Mouse (Mus musculus) thymus, adult 18-20 months (tissue): ENCODE measurements around the gene Tspan18.

Experiments used
- DNase-seq, 2 experiments: peaks; one replicate each; pipeline ENCODE4 v3.0.0; 2022; ENCODE audit warnings: mixed read lengths in 2 of 2

The Tspan18 gene

DNA sequence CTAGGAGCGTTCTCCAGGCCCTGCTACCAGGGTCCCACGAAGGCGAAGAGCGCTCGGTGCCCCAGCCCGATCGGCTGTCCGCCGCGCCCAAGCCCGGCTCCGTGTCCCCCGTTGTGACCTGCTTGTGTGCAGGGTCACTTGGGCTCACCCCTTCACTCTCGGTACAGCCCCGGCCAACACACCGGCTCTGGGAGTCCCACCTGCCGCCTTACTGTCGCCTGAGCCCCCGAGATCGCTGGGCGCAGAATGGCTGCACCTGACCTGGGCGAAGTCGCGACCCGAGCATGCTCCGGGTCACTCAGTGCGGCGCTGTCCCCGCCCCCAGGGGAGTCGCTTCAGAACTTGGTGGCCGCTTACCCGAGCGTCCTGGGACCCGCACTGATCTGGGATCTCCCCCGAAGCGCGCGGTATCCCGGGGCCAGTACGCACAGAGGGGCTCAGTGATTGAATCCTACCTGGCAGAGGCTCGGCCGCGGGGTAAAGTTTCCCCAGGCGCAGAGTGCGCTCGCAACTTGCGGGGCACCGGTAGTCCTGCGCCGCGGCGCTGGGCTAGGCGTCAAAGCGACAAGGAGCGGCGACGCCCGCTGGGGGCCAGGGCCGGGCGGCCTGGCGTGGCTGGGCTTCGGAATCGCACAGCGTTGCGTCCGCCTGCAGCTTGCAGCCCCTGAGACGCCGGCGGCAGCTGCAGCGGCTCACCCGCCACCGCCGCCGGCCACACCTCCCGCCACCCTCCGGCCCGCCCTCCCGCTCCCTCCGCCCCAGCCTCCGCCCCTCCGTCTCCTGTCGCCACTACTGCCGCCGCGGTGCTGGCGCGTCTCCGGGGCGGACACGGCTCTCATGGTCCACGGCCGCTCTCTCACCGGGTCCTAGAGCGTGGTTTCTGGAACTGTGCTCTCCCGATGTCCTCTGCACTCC lies at the start of gene Tspan18:
Tspan18 (minus strand) TSS at position 689 of the 915 bp plus-strand sequence.
- DNase-seq = peak; percentile 8 to 12

DNA sequence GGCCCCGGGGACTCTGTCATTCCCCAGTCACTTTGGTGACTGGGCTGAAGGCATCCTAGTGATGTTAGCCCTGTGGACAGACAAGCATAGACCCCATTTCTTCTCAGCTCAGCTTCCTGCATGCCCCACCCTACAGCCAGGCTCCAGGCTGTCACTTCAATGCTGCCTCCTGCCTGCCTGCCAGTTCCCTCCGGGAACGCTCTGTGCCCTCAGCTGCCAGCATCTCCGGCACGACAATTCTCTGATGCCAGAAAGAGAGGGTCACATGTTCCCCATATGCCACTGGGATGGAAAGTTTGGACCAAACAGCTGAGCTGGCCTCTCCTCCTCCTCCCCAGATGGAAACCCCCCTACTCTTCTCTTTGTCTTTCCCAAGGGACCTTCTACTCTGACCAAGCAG lies 49.5 kb upstream of the Tspan18 start:
- DNase-seq = no peak

DNA sequence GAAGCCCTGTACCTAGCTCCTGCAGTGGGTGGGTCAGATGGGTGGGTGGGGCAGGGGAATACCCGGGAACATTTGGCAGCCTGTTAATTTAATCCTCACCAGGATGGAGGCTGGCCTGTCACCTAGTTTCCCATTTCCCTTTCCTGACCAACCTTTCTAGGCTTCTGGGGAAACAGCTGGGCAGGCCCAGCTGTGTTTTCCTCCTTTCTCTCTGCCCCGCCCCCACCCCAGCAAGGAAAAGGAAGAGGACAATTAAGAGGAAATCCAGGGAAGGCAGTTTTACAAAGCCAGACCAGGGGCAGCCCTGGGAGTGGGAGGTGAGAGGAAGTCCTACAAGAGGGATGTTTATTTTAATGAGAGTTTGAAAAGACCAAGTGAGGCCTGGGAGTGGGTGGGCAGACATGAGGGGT lies 46.4 kb upstream of the Tspan18 start:
- no peak for DNase-seq

DNA sequence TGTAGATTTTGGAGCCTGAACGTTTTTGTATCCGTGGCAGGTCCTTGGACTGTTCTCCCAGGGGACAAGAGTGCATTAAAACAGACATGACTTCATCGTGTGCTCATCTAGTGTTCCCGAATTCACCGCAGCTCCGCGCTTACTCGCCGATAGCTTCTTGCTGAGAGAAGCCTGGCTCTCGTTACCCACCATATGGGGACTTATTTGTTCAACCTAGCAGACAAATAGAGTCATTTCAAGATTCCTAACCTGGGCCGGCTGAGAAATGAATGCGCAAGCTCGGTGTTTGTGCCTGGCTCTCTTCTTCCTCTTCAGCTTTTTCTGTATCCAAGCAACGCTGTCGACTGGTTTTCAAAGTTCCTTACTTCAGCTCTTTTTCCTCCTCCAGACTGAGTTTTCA lies 43.5 kb upstream of the Tspan18 start:
- no peak for DNase-seq

DNA sequence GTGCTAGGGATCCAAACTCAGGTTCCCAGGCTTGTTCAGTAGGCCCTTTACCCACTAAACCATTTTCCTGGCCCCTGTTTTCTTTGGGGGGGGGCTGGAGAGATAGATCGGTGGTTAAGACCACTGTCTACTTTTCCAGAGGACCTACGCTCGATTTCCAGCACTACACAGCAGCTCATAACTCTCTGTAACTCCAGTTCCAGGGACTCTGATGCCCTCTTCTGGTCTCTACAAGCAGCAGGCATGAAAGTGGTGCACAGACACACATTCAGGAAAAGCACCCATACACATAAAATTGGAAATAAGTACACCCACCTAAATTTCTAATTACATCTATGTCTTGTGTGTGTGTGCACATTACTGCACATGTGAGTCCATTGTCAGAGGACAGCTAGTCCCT lies 42.9 kb upstream of the Tspan18 start:
- no peak for DNase-seq

DNA sequence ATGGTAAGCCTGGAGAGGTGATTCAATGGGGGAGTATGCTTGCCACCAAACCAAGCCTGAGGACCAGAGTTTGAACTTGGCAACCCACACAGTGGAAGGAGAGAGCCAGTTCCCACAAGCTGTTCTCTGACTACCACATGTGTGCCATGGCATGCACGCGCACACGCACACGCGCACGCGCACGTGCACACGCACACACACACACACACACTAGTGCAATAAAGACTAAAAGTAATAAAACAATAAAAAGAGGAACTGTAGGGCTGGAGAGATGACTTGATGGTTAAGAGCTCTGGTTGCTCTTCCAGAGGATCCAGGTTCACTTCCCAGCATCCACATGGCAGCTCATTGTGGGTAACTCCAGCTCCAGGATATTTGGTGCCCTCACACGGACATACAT lies 38.6 kb upstream of the Tspan18 start:
- DNase-seq = no peak

DNA sequence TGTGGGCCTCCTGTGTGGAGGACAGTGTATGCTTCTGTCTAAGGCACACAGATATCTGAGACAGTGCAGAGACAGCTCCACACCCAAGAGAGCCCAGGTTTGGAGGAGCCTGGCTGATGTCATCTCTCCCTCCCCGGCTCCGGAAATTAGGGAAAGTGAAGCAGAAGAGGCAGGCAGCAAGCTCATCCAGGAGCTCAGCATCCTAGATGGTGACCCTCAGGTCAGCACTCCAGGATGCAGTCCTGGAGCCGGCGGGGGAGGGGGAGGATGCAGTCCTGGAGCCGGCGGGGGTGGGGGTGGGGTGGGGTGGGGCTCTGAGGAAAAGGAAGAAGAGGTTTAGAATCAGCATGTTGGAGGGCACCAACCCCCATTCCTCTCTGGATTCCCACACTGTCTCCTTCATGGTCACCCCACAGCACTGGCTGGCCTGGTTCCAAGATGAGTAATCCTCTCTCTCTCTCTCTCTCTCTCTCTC lies 37.8 kb upstream of the Tspan18 start:
- no peak for DNase-seq

DNA sequence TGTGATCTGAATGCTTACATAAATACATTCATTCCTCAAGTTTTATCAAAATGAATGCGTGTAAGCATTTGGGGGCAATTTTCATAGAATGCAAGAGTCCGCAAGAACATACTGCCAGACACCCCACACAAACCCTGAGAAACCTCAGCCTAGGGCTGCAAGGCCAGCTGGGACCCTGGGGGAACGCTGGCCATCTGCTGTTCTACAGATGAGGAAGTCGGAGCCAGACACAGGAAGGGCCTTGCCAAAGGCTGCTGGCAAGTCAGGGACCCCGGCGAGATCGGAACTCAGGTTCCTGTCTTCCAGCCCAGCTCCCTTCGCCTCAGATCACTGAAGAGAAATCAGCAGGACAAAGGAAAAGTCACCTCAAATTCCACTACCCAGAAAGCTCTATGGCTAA lies 34.6 kb upstream of the Tspan18 start:
- no peak for DNase-seq

DNA sequence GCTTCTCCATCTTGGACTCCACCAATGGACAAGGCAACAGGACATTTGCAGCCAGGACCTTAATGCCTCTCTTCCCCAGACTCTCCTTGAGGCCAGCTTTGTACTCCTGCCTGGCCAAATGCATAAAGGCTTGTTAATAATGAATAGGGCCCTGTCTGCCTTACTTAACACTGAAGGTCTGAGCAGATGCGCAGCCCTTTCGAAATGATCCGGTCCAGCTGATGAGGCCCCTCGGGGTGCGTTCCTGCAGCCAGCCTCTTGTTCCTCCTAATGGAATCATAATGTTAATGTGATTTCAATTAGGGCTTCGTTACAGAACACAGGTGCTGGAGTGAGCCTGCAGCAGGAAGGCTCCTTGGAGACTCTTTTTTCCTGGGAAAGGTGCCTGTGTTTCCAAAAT lies 33.7 kb upstream of the Tspan18 start:
- DNase-seq = no peak

DNA sequence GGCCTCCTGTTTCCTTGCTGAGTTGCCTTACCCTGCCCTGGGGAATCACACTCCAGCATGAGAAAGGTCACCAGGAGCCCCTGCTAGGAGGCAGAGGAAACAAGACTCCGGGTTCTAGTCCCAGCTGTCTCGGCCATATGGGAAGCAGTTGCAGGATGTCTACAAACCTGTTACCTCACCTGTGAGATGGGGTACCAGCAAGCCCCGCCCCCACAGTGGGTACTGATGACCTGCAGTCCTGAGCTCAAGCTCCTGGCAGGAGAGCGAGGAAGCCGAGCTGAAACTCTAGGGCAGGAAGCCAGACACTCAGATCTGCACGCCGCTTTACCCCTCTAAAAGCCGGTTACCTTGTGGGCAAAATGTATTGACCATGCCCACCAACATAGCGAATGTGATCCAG lies 31.1 kb upstream of the Tspan18 start:
- DNase-seq = no peak

DNA sequence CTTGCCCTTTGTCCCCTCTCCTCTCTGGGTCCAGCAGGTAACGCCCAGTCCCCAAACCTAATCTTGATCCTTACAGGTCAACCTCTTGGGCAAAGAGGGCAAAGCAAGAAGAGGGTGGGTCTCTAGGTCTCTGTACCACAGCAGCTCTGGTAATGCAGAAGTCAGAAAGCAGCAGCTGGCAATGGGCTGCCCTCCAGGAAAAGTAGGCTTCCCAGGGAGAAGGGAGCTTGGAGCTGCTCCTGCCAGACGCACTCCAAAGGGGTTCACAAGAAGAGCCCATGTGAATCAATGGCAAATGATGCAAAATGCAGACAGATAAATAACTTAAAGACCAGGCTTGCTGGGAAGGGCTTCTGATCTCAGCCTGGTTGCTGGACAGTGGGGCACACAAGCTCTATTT lies 30.6 kb upstream of the Tspan18 start:
- no peak for DNase-seq

DNA sequence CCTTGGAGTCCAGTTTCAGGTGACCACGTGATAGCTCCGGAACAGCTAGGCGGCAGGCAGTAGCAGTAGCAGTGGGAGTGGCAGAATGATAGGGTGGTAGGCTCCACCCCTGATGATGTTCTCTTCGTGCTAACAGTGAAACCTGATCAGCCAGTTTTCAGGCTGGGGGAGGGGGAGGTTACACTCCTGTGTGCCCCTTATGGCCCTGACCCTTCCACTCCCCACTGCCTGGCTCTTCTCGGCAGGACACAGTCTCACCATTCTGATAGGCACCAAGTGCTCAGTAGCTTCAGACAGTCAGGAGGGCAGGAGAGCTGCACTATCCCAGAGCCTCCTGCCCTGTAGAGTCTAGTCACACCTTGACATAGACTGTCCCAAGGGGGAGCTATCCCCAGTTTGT lies 27.1 kb upstream of the Tspan18 start:
- no peak for DNase-seq

DNA sequence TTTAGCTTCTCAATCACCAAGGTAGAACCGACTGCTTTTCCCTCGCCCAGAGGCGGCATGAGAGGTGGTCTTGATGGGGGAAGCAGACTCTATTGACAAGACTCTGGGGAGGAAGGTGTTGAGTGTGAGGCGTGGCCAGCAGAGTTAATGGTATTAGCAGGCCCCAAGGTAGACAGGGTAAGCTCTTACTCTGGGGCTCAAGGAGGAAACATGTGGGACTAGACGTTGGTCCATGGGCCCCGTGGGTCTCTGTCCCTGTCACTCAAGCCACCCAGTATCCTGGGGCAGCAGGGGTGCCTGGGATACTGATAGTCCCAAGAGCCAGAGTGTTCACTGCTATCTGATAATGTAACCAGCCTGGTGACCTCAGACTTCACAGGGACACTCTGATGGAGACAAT lies 26.0 kb upstream of the Tspan18 start:
- no peak for DNase-seq

DNA sequence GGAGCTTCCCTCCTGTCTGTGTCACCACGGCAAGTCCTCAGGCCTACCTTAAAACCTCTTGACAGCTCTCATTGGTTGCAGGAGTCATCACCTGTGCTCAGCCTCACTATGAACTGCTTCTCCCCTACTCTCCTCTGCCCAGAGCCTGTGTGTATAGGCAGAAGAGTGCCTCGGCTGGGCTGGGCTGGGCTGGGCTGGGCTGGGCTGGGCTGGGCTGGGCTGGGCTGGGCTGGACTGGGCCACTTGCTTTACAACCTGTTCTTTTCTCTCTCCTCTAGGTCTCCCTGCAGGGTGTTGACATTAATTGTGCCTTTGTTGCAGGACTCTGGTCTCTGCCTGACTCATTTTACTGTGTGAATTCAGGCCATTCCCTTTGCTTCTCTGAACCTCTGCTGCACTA lies 23.1 kb upstream of the Tspan18 start:
- DNase-seq = no peak

DNA sequence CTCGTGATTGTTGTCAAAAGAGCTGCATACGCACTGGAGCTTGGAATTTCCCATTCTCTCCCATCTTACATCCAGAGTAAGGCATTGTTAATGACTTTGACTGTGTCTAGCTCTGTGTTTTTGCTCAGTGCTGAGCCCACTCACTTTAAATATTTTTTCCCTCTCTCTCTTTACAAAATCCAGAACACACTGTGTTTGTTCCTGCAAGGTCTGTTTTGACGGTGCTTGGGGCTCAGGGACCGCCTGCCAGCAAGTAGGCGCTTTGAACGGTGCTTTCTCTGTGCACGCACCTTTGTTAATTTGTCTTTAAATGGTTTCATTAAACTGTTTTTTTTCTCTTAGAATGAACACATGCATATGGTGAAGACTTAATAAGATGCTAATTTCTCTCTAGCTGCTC lies 21.5 kb upstream of the Tspan18 start:
- no peak for DNase-seq

DNA sequence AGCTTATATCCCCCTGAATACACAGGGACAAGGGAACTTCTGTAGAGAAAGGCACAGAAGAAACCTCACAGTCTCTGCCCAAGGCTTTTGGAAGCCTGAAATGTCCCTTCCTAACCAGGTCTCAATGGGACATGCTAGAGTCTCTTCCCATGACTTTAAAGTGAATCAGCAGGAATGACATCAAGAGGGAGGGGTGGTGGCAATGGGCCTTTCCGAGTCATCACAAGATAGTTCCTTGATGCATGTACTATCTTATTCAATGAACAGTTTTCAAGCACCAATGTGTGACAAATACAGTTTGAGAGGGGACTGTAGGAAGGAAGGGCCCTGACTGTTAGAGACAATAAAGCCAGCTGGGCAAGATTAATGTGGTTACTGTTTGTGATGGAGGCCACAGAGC lies 20.3 kb upstream of the Tspan18 start:
- no peak for DNase-seq

DNA sequence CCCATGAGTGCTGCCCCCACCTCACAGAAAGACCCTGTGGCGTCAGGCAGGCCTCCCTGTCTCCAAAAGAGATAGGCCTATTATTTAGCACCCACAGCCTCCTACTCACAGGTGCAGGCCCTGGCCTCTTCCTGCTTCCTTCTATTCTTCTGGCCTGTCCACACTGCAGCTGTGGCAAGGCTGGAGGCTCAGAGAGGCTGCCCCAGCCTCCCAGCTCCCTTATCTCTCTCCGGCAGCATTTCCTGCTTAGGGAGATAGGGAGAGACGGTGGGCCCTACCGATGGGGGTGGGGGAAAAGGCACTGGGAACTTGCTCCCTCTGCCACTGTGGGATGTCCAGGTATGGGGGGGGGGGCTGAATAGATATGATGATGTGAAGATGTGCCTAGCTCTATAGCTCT lies 19.4 kb upstream of the Tspan18 start:
- DNase-seq = no peak

DNA sequence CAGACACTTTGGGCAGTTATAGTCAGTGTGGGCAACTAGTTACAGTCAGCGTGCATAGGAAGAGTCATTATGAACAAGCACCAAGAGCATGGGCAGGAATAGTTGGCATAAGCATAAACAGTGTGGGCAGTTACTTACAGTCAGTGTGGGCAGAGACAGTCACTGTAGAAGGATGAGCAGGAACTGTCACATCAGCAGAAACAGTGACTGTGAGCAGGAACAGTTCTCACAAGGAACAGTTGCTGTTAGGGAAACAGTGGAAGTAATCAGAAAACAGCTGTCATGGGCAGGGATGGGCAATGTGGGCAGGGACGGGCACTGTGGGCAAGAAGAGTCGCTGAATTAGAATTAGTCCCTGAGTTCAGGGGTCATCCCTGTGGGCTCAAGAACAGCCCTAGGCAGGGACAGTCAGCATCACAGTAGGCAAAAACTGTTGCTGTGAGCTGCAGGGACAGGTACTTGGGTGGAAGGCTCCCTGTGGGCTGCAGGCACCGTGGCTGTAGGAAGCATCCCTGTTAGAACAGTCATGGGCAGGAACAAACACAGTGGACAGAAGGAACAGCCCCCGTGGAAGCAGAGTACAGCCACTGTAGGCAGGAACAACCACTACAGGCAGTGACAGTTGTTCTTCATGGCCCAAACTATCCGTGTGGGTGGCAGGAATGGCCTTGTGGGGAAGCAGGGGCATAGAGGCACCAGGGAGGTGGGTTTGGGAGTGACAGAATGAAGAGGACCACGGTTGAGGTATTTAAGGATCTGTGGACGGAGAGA lies 18.8 kb upstream of the Tspan18 start:
- no peak for DNase-seq

DNA sequence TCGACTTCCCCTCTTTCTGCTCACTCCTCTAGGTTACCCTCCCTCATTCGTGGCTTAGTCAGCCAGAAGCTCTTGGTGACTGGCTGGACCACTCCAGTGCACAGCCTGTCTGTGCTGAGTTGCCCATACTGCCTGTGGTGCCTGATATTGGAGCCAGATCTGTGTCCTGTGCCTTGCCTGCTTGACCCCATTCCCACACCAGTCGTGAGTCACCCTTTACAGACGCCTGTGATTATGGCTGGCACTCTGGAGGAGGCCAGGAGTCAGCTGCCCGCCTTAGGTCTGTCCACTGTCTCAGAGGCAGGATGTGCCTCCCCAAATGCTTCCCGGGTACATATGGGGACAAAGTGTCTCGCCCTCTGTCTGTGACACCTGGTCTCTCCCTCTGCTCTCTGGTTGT lies 17.0 kb upstream of the Tspan18 start:
- DNase-seq = no peak

DNA sequence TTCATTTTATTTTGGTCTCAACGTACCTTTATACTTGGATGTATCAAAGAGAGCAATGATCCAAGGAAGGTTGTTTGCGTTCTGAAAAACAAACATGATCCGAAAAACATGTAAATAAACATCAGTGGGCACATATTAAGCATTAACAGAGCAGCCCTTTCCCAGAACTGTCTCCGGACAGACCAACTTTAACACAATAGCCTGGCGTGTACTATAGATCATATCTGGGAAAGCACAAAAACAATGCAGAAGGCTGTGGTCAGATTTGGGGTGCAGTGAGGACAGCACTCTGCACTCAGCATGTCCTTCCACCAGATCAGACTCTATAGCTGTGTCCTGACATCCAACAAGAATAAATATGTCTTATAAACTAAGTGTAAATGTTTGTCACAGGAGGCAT lies 12.7 kb upstream of the Tspan18 start:
- no peak for DNase-seq

DNA sequence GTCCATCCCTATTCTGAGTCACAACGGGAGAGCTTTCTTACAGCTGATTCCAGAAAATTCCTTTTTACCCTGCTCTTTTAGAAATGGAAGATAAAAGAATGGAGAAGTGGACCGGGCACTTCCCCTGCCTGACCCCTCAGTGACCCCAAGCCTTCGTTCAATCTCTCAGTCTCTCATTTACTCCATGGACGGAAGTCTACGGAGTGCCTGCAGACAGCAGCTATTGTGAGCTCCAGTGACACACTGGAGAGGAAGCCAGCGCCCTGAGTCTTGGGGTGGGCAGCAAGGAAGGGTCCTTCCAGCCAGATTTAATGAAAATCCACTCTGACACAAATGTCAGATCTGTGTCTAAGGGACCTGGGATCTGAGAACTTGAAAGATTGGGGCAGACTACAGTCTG lies 12.3 kb upstream of the Tspan18 start:
- DNase-seq = no peak

DNA sequence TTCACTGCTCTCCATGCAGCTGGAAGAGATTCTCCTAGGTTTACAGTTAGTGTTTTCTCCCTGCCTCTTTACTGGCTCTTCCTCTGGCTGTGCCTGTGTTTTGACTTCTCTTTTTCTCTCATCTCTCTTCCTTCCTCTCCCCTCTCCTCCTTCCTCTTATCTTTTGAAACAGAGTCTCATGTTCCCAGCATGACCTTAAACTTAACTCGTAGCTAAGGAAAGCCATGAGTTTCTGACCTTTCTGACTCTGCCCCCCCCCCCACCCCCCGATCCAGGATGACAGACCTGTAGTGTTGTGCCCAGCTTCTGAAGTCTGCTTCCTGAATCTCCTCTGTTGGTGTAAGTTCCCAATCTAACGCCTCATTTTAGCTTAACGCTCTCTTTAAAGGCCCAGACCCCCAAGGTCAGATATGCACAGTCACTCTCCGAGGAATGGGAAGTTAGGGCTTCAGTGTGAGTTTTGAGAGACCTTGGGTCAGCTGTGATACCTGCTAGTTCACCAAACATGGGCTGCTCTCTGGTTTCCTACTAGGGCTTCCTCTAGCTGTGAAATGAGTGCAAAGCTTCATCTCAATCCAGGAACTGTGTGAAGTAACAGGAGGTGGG lies 11.5 kb upstream of the Tspan18 start:
- no peak for DNase-seq

DNA sequence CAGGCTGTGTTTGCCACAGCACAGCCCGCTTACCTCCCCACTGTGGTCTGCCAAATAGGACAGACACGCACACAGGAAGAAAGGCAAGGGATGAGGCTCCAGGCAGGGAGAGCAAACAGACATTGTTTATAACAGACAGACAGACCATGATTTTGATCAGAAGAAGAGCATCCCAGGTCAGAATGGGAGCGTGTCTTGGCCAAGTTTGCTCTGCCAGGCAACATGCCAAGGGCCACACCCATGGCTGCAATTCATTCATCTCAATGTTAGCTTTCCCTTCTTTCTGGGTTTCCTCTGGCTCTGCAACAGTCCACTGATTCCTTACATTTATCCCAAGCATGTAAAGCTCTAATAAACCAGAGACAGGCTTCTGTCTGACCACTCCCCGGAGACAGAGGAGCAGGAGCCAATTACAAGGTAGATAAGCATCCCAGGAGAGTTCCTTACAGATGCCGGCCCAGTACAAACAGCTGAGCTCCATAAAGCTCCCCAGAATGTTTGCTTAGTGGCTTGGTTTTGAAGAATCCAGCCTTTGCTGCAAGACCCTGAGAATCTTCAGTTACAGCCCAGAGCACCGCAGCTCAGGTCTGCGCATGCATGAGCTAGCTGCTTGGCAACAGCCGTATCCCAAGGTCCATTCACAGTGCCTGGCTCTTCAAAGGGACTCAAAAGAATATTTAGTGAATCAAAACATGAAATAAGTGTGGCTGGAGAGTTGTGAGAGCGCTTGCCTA lies 5.2 kb upstream of the Tspan18 start:
- no peak for DNase-seq
